Mouse (Mus musculus): ENCODE results near the gene March1. TPM values are rescaled to one million over a fixed set of nuclear protein-coding genes. Genes with fewer than 3 reads are reported as not detected.
A peak's percentile ranks its signal among the peaks of the same experiment; 100 is the strongest.

Gene March1
- polyA plus RNA-seq, 1 experiment from 2014 or later: 42.9 TPM

- 78% methylated on average over 3 of the region's 3 CpGs for WGBS
- no peak for ATAC-seq (ENCODE audit: low FRiP score)
Measured at GRCm38 (mm10) chr8:66437929-66438328, 820.2 kb downstream of the March1 start.

GRCm38 (mm10) chr8:66438468-66438867 lies 820.8 kb downstream of the March1 start:
- H3K27ac ChIP-seq (replicated peaks): no peak overlapping the region
- ATAC-seq (ENCODE audit: low FRiP score): no peak
- H3K36me3 ChIP-seq: no peaks in the 10 kb centered on the region
- no peaks in the 10 kb centered on the region for H3K9me3 ChIP-seq (replicated peaks)
- no peak overlapping the region for H3K4me2 ChIP-seq
- H3K4me3 ChIP-seq (replicated peaks): no peak overlapping the region
- H3K27me3 ChIP-seq (replicated peaks): no peaks in the 10 kb centered on the region
- no peak overlapping the region for H3K9ac ChIP-seq (replicated peaks)
- 87% methylated on average over 4 of the region's 4 CpGs for whole genome bisulfite sequencing
- H3K4me1 ChIP-seq: no peaks in the 10 kb centered on the region

More at GRCm38 (mm10) chr8:66437929-66438328, 820.2 kb downstream of the March1 start:
- H3K9me3 ChIP-seq (replicated peaks): no peaks in the 10 kb centered on the region
- H3K4me2 ChIP-seq: no peak overlapping the region
- no peaks in the 10 kb centered on the region for H3K27me3 ChIP-seq (replicated peaks)
- H3K27ac ChIP-seq (replicated peaks): no peak overlapping the region
- H3K4me1 ChIP-seq: no peaks in the 10 kb centered on the region
- no peak overlapping the region for H3K4me3 ChIP-seq (replicated peaks)
- H3K9ac ChIP-seq (replicated peaks): no peak overlapping the region
- no peaks in the 10 kb centered on the region for H3K36me3 ChIP-seq

DNA sequence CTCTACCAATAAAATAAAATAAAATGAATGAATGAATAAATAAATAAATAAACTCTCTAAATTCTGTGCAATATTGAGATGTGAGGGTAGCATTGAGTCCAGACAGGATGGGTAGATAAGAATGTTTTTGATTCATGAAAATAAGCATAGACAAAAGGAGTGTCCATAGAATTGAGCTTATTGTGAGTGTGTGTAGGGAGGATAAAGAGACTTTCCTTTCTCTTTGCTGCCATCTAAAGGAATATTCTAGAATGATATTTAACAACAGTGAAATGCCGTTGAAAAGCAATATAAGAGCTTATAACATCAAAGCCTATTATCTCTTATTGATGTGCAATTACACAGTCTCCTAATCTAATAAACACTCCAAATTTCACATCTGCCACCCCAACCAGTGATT lies 823.4 kb downstream of the March1 start:
- H3K27me3 ChIP-seq (replicated peaks): no peaks in the 10 kb centered on the region
- no peaks in the 10 kb centered on the region for H3K4me1 ChIP-seq
- no peaks in the 10 kb centered on the region for H3K36me3 ChIP-seq
- 3% methylated on average over 1 of the region's 1 CpGs for WGBS
- H3K4me2 ChIP-seq: no peak overlapping the region
- H3K27ac ChIP-seq (replicated peaks): no peak overlapping the region
- no peak overlapping the region for H3K4me3 ChIP-seq (replicated peaks)
- no peaks in the 10 kb centered on the region for H3K9me3 ChIP-seq (replicated peaks)
- no peak overlapping the region for H3K9ac ChIP-seq (replicated peaks)
- ATAC-seq (ENCODE audit: low FRiP score): peak; percentile 79

- Histone ChIP-seq H3K9me3 (replicated peaks) (no peaks in the 10 kb centered on the region), H3K27me3 (replicated peaks) (no peaks in the 10 kb centered on the region), H3K4me1 (no peaks in the 10 kb centered on the region), H3K4me2 (no peak overlapping the region), H3K27ac (replicated peaks) (no peak overlapping the region), H3K4me3 (replicated peaks) (no peak overlapping the region), H3K36me3 (no peaks in the 10 kb centered on the region), H3K9ac (replicated peaks) (no peak overlapping the region)
- ATAC-seq (ENCODE audit: low FRiP score): no peak
- WGBS: 50% methylated on average over 1 of the region's 1 CpGs
Measured at GRCm38 (mm10) chr8:66442778-66443177, 825.1 kb downstream of the March1 start.

- no peak overlapping the region for H3K27ac ChIP-seq (replicated peaks)
- ATAC-seq (ENCODE audit: low FRiP score): no peak
- no peaks in the 10 kb centered on the region for H3K36me3 ChIP-seq
- H3K4me1 ChIP-seq: no peaks in the 10 kb centered on the region
- H3K27me3 ChIP-seq (replicated peaks): no peaks in the 10 kb centered on the region
- 84% methylated on average over 5 of the region's 5 CpGs for whole genome bisulfite sequencing
- H3K4me2 ChIP-seq: no peak overlapping the region
- H3K9ac ChIP-seq (replicated peaks): no peak overlapping the region
- H3K4me3 ChIP-seq (replicated peaks): no peak overlapping the region
- no peaks in the 10 kb centered on the region for H3K9me3 ChIP-seq (replicated peaks)
Measured at GRCm38 (mm10) chr8:66444141-66444540, 826.4 kb downstream of the March1 start.

DNA sequence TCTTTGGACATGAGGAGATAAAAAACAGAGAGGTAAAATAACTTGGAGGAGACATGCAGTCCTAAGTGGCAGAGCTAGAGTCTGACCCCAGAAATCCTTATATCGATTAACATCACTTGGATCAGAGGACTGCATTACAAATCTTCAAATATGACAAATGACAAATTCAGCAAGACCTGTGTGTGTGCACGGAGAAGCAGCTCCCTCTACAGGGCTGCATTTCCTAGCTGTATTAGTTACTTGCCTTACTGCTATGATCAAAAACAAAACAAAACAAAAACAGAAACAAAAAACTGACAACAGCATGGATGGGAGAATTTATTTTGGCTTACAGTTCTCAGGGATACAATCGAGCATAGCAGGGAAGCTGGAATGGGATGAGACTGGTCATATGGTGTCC lies 827.7 kb downstream of the March1 start:
- H3K27me3 ChIP-seq (replicated peaks): no peaks in the 10 kb centered on the region
- H3K9ac ChIP-seq (replicated peaks): no peak overlapping the region
- 76% methylated on average over 3 of the region's 3 CpGs for WGBS
- H3K9me3 ChIP-seq (replicated peaks): no peaks in the 10 kb centered on the region
- H3K4me2 ChIP-seq: no peak overlapping the region
- H3K4me3 ChIP-seq (replicated peaks): no peak overlapping the region
- H3K4me1 ChIP-seq: no peaks in the 10 kb centered on the region
- H3K27ac ChIP-seq (replicated peaks): no peak overlapping the region
- no peaks in the 10 kb centered on the region for H3K36me3 ChIP-seq
- ATAC-seq (ENCODE audit: low FRiP score): no peak

GRCm38 (mm10) chr8:66450691-66451090 lies 833.0 kb downstream of the March1 start:
- Histone ChIP-seq H3K27ac (replicated peaks) (no peak overlapping the region), H3K9me3 (replicated peaks) (no peaks in the 10 kb centered on the region), H3K36me3 (no peaks in the 10 kb centered on the region), H3K4me1 (no peaks in the 10 kb centered on the region), H3K9ac (replicated peaks) (no peak overlapping the region), H3K4me3 (replicated peaks) (no peak overlapping the region), H3K4me2 (no peak overlapping the region), H3K27me3 (replicated peaks) (no peaks in the 10 kb centered on the region)
- ATAC-seq (ENCODE audit: low FRiP score): no peak
- WGBS: 30% methylated on average over 5 of the region's 5 CpGs

GRCm38 (mm10) chr8:66457057-66457456 lies 839.4 kb downstream of the March1 start:
- ATAC-seq (ENCODE audit: low FRiP score): no peak
- Histone ChIP-seq H3K4me1 (no peaks in the 10 kb centered on the region), H3K27me3 (replicated peaks) (no peaks in the 10 kb centered on the region), H3K36me3 (no peaks in the 10 kb centered on the region), H3K9me3 (replicated peaks) (no peaks in the 10 kb centered on the region), H3K4me2 (no peak overlapping the region), H3K27ac (replicated peaks) (no peak overlapping the region), H3K9ac (replicated peaks) (no peak overlapping the region), H3K4me3 (replicated peaks) (no peak overlapping the region)

- WGBS: 89% methylated on average over 3 of the region's 3 CpGs
- H3K9ac ChIP-seq (replicated peaks): no peak overlapping the region
- H3K4me1 ChIP-seq: no peaks in the 10 kb centered on the region
- no peaks in the 10 kb centered on the region for H3K27me3 ChIP-seq (replicated peaks)
- H3K27ac ChIP-seq (replicated peaks): no peak overlapping the region
- no peak for ATAC-seq (ENCODE audit: low FRiP score)
- H3K9me3 ChIP-seq (replicated peaks): no peaks in the 10 kb centered on the region
- no peaks in the 10 kb centered on the region for H3K36me3 ChIP-seq
- H3K4me3 ChIP-seq (replicated peaks): no peak overlapping the region
- no peak overlapping the region for H3K4me2 ChIP-seq
Measured at GRCm38 (mm10) chr8:66469821-66470220, 852.1 kb downstream of the March1 start.

- Histone ChIP-seq H3K27ac (replicated peaks) (no peak overlapping the region), H3K9me3 (replicated peaks) (no peaks in the 10 kb centered on the region), H3K4me2 (no peak overlapping the region), H3K9ac (replicated peaks) (no peak overlapping the region), H3K27me3 (replicated peaks) (no peaks in the 10 kb centered on the region), H3K4me1 (no peaks in the 10 kb centered on the region), H3K36me3 (peaks cover 54% of the 10 kb centered on the region), H3K4me3 (replicated peaks) (no peak overlapping the region)
- ATAC-seq (ENCODE audit: low FRiP score): no peak
- WGBS: 96% methylated on average over 3 of the region's 3 CpGs
Measured at GRCm38 (mm10) chr8:66476880-66477279, 859.2 kb downstream of the March1 start.

DNA sequence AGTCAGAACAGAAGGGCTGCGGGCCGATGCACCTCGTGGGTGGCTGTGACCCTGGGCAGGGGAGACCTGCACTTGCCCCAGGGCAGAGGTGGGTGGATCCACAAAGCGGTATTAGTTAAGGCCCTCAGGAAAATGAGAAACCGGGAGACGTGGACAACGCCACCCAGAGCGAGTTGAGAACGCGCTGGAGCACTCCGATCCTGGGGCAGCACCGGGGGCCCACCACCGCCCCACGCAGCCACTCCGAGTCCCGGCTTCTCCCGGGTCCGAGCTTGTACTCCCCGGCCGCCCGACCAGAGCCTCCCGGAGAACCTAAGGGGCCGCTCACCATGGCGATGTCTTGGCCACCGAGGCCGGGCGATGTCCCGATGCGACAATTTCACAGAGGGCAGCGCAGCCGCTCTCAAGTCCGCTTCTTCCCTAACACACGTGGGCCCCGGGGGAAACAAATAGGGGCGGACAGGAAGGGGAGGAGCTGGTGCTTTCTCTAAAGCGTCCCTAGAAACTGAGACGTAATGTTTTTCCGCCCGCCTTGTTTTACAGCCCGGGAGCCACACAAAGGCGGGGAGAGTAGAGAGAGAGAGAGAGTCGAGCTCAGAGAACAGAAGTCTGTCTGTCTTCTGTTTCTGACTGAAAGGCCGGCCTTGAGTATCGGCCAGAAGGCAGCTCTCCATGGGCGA lies 868.5 kb downstream of the March1 start, which contains the start of gene Tma16:
Tma16 (minus strand) TSS at position 447 of the 680 bp plus-strand sequence.
- peak within 1 kb of the TSS; percentile 99 for H3K4me3 ChIP-seq (replicated peaks)
- ATAC-seq (ENCODE audit: low FRiP score): peak; percentile 98

GRCm38 (mm10) chr8:66488556-66488955 lies 870.9 kb downstream of the March1 start:
- ATAC-seq (ENCODE audit: low FRiP score): no peak
- Histone ChIP-seq H3K9me3 (replicated peaks) (no peaks in the 10 kb centered on the region), H3K4me2 (no peak overlapping the region), H3K4me1 (peaks cover 12% of the 10 kb centered on the region), H3K27ac (replicated peaks) (no peak overlapping the region), H3K4me3 (replicated peaks) (no peak overlapping the region), H3K36me3 (0 out of 2 replicates have a peak, but pooled peaks cover 2% of the 10 kb centered on the region), H3K9ac (replicated peaks) (no peak overlapping the region), H3K27me3 (replicated peaks) (no peaks in the 10 kb centered on the region)
- WGBS: 53% methylated on average over 3 of the region's 3 CpGs

More for the DNA sequence above, 868.5 kb downstream of the March1 start, which contains the start of gene Tma16:
- Histone ChIP-seq H3K36me3 (peaks cover 20% of the 10 kb centered on the region), H3K4me1 (peaks cover 12% of the 10 kb centered on the region), H3K9ac (replicated peaks) (peak within 1 kb of the TSS; percentile 91), H3K4me2 (peak within 1 kb of the TSS; percentile 60), H3K27ac (replicated peaks) (peak within 1 kb of the TSS; percentile 85), H3K27me3 (replicated peaks) (no peaks in the 10 kb centered on the region), H3K9me3 (replicated peaks) (no peaks in the 10 kb centered on the region)
- under 1% methylated on average over 45 of the region's 45 CpGs for WGBS

Data from neural tube, embryonic 15.5 days (tissue).